In the genomic region with DNA sequence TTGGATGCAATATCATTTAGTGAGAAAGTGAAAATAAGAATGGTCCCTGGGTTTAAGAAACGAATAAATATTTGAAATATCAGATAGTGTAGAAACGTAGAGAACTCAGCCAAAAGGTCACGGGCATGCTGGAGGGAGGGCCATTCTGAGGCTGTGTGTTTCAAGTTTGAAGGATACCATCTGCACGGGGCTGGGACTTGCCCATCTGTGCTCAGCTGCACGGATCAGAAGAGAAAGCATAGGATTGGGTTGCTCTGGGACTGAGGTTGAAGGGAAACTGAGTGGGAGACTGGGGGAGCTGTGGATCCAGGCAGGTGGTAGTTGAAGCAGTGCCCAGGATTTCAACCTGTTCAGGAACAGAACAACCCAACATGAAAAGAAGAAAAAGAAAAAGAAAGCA, we compare ENCODE assay signal across 12 mouse cellular contexts.
DNase-seq lines count a peak whose midpoint lies in the region; ATAC-seq lines count a peak whose summit lies in the region.
"Had no signal": no experiment of that assay in that cellular context is flagged by ENCODE, and none has a peak within 500 bp of the region (broad histone marks: within the 10 kb centered on the region; RNA-seq: fewer than 3 reads in every experiment).

No protein-coding gene starts in this region.

- DNase-seq in left cerebral cortex, postnatal 4 days = peak; percentile 19
- DNase-seq in left cerebral cortex, adult 18-20 months (ENCODE audit: low spot score in 2 of 2) = no peak
- DNase-seq in heart, postnatal 4 days = peak; percentile 26
- peak; percentile 70 for DNase-seq in lung, postnatal 36 days
- no peak for DNase-seq in thymus, postnatal 36 days
- no peak for DNase-seq in spleen, adult 12 weeks (ENCODE audit: low spot score)
- DNase-seq: cerebellum, adult 8-10 months; gastrocnemius, postnatal 25 days had no signal

- H3K4me3 ChIP-seq in kidney, embryonic 15.5 days (replicated peaks) = no peak overlapping the region
- H3K4me3 ChIP-seq: embryonic facial prominence, embryonic 15.5 days had no signal

- WGBS in kidney, embryonic 15.5 days = 23% methylated on average over 5 of the region's 5 CpGs

- no peaks in the 10 kb centered on the region for H3K36me3 ChIP-seq in kidney, embryonic 15.5 days
- H3K36me3 ChIP-seq: embryonic facial prominence, embryonic 15.5 days had no signal

- no peak overlapping the region for H3K27ac ChIP-seq in kidney, embryonic 15.5 days
- H3K27ac ChIP-seq: embryonic facial prominence, embryonic 15.5 days; macrophage had no signal

- H3K4me2 ChIP-seq in kidney, embryonic 15.5 days = no peak overlapping the region
- H3K4me2 ChIP-seq: embryonic facial prominence, embryonic 15.5 days had no signal

- intact Hi-C loops in left cerebral cortex, postnatal 4 days (cut with DNase I) = no loop called here

- no peak overlapping the region for H3K9ac ChIP-seq in kidney, embryonic 15.5 days
- H3K9ac ChIP-seq: embryonic facial prominence, embryonic 15.5 days had no signal

- no peaks in the 10 kb centered on the region for H3K27me3 ChIP-seq in kidney, embryonic 15.5 days
- H3K27me3 ChIP-seq: embryonic facial prominence, embryonic 15.5 days had no signal

- ATAC-seq in kidney, embryonic 15.5 days (replicated peaks; ENCODE audit: low FRiP score) = peak; percentile 92
- ATAC-seq: hindbrain, embryonic 16.5 days had no signal

- H3K4me1 ChIP-seq in kidney, embryonic 15.5 days = no peaks in the 10 kb centered on the region; the same call in 1 of the 2 replicates
- H3K4me1 ChIP-seq: embryonic facial prominence, embryonic 15.5 days had no signal

- H3K9me3 ChIP-seq in kidney, embryonic 15.5 days (replicated peaks) = no peaks in the 10 kb centered on the region
- H3K9me3 ChIP-seq: embryonic facial prominence, embryonic 15.5 days had no signal

Comparison
In these comparisons a context has a peak if more than half of its experiments do, and no peak if none do; other contexts are left out.
1. DNase-seq: peak in left cerebral cortex, postnatal 4 days (single experiment), heart, postnatal 4 days (single experiment) and lung, postnatal 36 days (single experiment); none in left cerebral cortex, adult 18-20 months (0 of 2), thymus, postnatal 36 days (0 of 2) and spleen, adult 12 weeks (single experiment).